Mouse (Mus musculus) left cerebral cortex, postnatal 4 days (tissue): ENCODE measurements at regions not wholly inside any gene's neighbourhood (a gene's known extent, or its start where the extent isn't known, plus 50 kb on each side); places are given as distances from the start of the nearest gene placed in this dataset.

Source experiments
- DNase-seq: peaks from one replicate; pipeline ENCODE4 v3.0.0-alpha.2; 2022
- intact Hi-C: fragments of 180-260 bp; cut with DNase I; formaldehyde crosslinking; loops from one replicate; pipeline ENCODE4 v1.15.1; 2025

DNA sequence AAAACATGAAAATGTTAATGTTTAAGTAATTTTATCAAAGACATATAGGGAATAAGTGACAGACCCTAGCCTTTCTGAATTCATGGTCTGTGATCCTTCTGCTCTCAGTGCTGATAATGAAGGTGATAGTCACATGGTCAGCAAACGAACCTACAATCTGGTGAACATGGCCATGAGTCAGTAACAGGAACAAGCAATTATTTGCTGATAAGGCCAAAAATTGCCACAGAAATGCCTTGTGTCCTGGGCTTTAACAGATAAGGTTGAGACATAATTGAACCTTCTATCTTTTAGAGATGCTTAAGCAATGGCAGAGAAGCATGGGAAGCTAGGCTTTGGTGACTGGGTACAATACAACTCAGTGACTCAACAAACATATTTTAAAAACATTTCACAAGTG lies 69.2 kb upstream of the Rgs1 start:
- DNase-seq: no peak
- intact Hi-C loops: no loop called here

DNA sequence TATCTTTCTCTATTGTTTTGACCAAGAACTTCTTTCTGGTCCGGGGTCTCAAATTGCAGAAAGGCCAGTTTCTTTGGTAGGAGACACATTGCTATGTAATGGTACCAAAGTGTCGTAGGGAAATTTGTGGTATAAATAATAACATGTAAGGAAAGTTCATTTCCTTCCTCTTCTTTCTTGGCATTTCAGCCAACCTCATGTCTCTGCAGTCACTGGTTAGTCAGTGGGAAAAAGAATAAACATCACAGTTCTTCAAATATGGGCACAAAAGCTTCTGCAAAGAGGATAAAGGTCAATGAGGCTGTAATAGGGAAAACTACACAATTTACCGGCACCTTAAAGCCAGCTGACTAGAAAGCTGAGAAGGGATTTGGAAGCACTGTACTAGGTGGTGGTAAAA lies 68.5 kb upstream of the Rgs1 start:
- DNase-seq: no peak
- intact Hi-C loops: no loop called here

DNA sequence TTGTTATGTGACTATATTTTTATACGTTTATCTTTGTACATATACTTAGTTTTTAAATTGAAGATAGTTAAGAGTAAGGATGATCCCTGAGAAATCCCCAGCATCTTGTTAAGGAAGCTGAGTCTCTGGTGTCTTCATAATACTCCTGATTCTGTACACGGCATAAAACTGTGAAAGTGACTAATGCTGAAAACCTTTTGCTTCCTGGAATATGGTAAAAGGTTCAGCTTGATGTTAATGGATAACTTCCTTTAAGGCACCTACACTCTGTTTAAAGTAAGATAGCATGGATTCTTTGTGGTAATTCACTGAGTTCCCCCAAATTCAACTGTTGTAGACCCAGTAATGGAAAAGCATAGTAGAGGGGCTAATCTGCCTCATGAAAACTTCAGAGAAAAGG lies 67.2 kb upstream of the Rgs1 start:
- intact Hi-C loops: no loop called here
- no peak for DNase-seq

DNA sequence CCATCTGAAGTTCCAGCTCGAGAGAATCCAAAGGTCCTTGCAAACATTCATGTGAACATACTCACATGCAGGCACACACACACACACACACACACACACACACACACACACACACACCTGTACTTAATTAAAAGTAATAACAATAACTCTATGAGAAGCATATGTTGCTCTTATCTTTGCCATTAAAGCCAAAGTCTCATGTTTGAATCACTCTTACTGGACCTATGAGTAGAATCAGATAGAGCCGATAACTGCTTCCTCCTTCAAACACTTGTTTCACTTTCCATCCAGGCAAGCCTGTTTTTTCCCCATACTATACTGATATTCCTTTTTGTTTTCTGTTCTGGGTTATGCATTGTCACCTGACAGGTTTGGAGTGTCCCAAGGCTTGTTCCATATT lies 65.3 kb upstream of the Rgs1 start:
- no peak for DNase-seq
- intact Hi-C loops: no loop called here

DNA sequence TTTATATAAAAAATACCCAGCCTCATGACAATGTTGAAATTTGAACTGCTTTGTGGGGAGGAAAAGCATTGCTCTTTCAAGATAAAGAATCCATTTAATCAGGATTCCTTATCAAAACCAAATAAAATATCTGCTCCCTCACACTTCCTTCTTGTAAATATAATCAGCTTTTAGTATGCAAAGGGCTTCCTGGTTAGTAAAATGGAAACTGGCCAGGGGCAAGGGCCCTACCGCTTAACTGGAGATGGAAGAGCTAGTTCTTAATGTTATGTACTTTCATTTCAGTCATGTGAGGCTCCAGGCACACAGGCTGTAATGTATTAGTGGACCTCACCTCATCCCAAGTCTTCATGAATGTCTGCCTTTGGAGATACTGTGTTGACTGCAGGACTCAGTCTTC lies 64.3 kb upstream of the Rgs1 start:
- intact Hi-C loops: no loop called here
- DNase-seq: no peak

DNA sequence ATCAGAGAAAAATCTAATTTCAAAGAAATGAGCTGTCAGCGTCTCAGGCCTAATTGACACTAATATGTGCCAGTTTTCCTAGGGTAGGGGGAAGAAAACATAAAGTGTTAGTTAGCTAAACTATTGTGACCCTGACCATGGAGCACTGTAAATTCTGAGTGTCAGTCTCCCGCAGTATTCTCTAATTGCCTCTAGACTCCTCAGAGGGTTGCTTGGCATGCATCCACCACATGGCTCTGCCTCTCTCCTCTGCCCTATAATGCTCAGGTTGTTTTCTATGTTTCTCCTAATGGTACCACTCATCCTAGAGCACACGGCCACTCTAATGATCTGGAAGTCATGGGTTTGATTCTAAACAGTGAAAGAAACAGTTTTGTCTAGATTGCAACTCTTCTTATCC lies 60.9 kb upstream of the Rgs1 start:
- peak; percentile 31 for DNase-seq
- intact Hi-C loops: no loop called here

DNA sequence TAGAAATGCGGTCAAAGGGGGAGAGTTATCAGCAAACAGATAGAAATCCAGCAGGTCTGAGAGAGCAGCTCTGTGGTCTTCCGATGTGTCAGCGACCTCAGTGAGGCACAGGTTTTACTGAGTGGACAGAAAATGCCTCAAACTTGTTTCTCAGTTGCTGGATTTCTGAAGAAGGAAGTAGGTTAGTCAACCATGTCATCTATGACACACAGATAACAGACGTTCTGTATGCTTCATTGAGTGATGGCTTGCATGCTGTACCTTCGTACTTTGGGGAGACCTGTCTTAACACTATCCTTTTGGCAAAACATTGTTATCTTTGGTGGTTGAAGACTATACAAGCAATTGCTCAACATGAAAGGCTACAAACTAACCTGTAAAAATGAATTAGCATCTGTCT lies 59.3 kb upstream of the Rgs1 start:
- intact Hi-C loops: no loop called here

DNA sequence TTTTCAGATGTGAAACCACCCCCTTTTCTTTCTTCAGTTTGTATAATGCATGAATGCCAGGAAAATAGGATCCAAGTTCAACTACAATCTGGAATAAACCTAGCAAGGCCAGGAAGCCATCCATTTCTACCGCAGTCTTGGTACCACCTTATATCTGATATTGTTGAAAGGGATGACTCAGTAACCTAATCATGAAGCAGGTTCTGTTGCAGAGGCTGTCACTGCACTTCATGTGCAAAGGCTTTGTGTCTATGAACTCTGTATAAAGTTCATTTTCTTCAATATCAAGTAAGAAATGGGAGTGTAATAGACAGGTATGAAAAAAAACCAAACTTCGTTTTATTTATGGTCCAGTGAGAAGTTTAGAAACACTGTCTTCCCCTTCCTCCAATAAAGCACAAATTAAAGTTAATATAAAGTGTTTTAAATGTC lies 58.8 kb upstream of the Rgs1 start:
- intact Hi-C loops: no loop called here
- no peak for DNase-seq

More for the DNA sequence above, 59.3 kb upstream of the Rgs1 start:
- DNase-seq: no peak

DNA sequence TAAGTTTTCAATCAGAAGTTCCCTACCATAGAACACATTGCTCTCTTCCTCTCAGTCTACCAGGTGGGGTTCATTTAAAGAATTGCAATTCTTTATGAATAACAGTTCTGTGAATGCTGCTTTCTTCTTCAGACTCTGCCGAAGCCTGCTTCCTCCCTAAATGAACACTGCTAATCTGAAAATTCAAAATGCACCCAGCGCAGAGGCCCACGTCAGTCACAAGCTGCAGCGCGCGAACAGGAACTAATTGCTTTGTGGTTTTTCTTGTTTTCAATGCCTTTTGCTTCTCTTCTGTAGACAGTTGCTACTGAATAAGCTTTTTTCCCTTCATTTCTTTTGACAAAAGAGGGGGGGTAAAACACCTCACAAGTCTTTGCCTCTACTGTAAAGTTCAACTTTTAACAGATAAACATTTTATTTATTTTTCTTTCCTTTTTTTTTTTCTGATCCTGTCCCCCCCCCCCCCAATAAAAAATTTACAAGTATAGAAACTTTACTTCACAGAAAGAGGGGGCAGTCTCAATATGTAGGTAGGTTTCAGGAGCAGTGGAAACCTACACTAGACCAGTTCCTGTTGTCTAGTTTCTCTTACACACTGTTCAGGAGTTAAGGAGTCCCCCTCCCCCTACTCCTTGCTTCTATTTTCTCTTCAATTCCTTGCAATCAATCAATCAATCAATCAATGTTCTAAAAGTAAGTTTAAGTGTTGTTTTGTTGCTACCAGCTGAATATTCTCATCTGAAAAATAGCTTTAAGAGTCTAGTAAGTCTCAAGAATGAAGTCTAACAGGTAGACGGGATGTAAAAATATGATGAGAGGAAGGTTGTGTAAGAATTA lies 58.2 kb upstream of the Rgs1 start:
- intact Hi-C loops: no loop called here
- DNase-seq: no peak

DNA sequence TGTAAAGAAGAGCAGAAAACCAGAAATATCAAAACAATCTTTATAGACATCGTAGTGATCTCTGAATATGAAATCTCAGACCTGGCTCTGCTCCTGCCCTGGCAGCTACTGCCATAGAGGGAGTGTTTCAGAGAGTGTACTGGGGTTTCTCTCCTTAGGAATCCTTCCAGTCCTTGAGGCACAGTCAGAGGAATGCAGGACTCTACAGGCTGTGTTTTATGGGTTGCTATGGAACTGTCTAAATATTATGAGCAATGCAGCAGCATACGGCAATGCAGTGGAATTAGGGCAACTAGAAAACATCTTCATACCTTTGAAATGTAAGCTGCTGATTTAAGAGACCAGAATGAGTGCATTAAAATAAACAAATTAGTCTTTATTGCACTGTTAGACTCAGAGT lies 57.2 kb upstream of the Rgs1 start:
- no peak for DNase-seq
- intact Hi-C loops: no loop called here

DNA sequence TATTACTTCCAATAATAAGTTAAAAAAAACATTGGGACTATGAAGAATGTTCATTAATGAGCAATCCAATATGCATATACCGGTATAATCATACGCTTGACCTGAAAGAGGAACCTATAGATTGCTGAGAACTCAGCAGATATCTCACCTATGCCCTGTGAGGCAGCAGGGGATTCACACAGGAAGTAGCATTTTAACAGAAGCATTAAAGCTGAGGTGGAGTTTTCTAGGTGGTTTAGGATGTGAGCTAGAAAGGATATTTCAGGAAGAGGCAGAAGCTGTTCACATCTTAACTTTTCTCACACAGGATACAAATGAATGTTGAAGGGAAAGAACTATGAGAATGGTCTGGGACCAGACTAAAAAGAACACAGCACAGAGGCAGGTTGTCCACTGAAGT lies 51.6 kb upstream of the Rgs1 start:
- DNase-seq: no peak
- intact Hi-C loops: no loop called here
